Mouse (Mus musculus) liver, embryonic 13.5 days (tissue): ENCODE measurements around the gene Irx1. TPM values are rescaled to one million over a fixed set of nuclear protein-coding genes. Genes with fewer than 3 reads are reported as not detected.

Source experiments
- ATAC-seq: fragments of 200-750 bp; cut with Nextera tagmentation; 2 replicates; pipeline ENCODE4 v1.8.0; 2017; ENCODE audit warnings: low read depth, mild to moderate bottlenecking, moderate number of reproducible peaks, moderate library complexity
- DNase-seq: peaks from one replicate; pipeline ENCODE4 v3.0.0; 2022
- H3K27ac ChIP-seq: fragments of 300-500 bp; sonication (generic); 2 replicates; pipeline ENCODE4 v1.5.1; 2015; ENCODE audit warnings: moderate library complexity, mild to moderate bottlenecking, inconsistent platforms
- H3K27me3 ChIP-seq: fragments of 300-500 bp; sonication (generic); 2 replicates; pipeline ENCODE4 v1.6.1; 2015; ENCODE audit warnings: mild to moderate bottlenecking, inconsistent platforms
- H3K36me3 ChIP-seq: fragments of 300-500 bp; sonication (generic); 2 replicates; pipeline ENCODE4 v1.6.1; 2015; ENCODE audit warnings: mild to moderate bottlenecking, inconsistent platforms
- H3K4me1 ChIP-seq: fragments of 300-500 bp; sonication (generic); replicated peaks from 2 replicates; pipeline ENCODE4 v1.6.1; 2015; ENCODE audit warnings: inconsistent platforms
- H3K4me2 ChIP-seq: fragments of 300-500 bp; sonication (generic); 2 replicates; pipeline ENCODE4 v1.6.1; 2015; ENCODE audit warnings: inconsistent platforms, mild to moderate bottlenecking, moderate library complexity
- H3K4me3 ChIP-seq: fragments of 300-500 bp; sonication (generic); replicated peaks from 2 replicates; pipeline ENCODE4 v1.5.1; 2015; ENCODE audit warnings: mild to moderate bottlenecking, inconsistent platforms
- H3K9ac ChIP-seq: fragments of 300-500 bp; sonication (generic); 2 replicates; pipeline ENCODE4 v1.6.1; 2015; ENCODE audit warnings: mild to moderate bottlenecking, inconsistent platforms
- H3K9me3 ChIP-seq: fragments of 300-500 bp; sonication (generic); replicated peaks from 2 replicates; pipeline ENCODE4 v1.6.1; 2016; ENCODE audit warnings: inconsistent platforms
- WGBS: fragments of 180-500 bp; shearing (Covaris S2); methylation state at CpG from one replicate; pipeline ENCODE4 v1.1.7; 2015; ENCODE audit not compliant: insufficient replicate concordance; 5-methylcytosine and 5-hydroxymethylcytosine counted together
- polyA plus RNA-seq: library from polyadenylated mRNA; unstranded; fragments of >200 nt; fragmentation: Nextera tagmentation; extraction: Ambion mirVana; gene quantifications from 2 replicates; pipeline ENCODE4 v1.2.1, GENCODE M21; 2015

Gene Irx1
- not detected in 2 replicates for polyA plus RNA-seq

DNA sequence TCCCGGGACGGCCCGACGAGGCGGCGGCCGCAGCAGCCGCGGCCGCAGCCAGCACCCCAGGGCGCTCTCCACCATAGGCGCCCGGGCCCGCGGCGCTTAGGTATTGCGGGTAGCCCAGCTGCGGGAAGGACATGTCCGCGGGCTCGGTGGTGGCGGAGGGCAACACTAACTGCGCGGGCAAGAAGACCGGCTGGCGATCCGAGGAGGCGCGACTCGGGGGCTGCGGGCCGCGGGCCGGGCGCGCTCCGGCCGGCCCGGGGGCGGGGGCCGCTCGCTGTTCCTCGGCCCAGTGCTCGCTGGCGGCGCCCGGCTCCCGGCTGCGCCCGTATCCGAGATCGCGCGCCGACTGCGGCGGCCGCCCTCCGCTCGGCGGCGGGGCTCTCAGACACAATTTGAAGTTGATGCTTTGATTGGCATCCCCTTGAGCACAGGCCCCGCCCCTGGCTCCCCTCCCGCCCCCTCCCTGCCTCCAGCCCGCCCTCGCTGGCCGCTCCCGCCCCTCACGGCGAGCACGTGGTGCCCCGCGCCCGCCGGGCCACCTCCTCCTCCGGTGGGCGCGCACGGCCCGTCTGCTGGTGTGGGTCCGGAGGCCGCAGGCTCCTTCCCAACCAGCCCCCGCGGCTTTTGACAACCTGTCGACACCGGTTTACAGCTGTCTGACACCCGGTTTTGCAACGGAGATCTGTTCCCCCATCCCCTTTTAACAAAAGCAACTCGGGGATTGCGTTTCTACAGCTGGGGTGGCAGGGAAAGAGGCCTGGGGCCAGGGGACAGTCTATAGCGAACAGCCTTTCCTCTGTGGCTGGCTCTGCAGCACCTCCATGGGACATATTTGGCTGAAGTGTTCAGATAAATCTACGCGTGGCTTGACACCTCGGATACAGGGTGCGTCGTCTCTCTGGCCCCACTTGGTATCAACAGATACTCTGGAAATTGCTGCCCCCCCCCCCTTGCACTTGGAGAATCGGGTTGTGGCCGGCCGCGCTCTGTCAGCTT lies at the start of gene Irx1:
Irx1 (minus strand) TSS at position 368 of the 996 bp plus-strand sequence.
- H3K4me1 ChIP-seq, result no peaks in the 10 kb centered on the region
- H3K27me3 ChIP-seq, result peaks cover 100% of the 10 kb centered on the region
- H3K9ac ChIP-seq, result no peak within 1 kb of the TSS
- H3K36me3 ChIP-seq, result no peaks in the 10 kb centered on the region
- DNase-seq (no peak), ATAC-seq (no peak)
- H3K27ac ChIP-seq, result no peak within 1 kb of the TSS
- H3K9me3 ChIP-seq, result no peaks in the 10 kb centered on the region
- H3K4me2 ChIP-seq, result peak within 1 kb of the TSS; percentile 48
- H3K4me3 ChIP-seq, result peak within 1 kb of the TSS; percentile 40
- 1% methylated on average over 100 of the region's 100 CpGs for WGBS

DNA sequence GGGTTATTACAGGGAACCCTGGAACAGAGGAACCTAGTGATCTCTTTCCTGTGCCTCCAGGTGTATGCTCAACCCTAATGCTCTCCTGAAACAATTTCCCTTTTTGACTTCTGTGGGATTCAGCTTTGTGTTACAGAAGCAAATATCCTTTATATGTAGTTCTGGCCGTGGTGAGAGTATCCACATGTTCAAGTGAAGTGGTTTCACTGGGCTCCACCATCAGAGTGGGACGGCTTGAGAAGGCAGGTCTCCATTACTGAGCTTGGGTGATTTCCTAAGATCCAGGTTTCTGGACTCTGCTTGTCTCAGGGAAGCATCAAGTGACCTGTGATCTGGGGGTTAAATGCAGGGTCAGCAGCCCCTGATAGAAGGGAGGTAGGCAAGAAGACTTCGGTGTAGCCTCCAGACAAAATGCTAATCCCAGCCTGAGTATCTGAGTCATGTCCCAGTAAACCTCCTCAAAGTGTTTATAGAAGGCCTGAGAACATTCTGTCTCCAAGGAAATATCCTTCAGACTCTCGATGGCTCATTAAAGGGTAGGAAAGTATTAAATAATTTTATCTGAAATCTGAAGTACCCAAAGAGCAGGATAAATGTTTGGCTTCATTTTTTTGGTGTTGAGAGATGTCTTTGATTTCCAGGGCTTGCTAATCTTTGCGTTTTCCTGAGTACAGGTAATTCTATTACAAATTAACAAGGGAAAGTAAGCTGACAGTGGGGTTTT lies 16.6 kb upstream of the Irx1 start:
- Histone ChIP-seq H3K4me3 (no peak overlapping the region), H3K36me3 (no peaks in the 10 kb centered on the region), H3K27me3 (no peaks in the 10 kb centered on the region), H3K4me2 (no peak overlapping the region), H3K9me3 (no peaks in the 10 kb centered on the region), H3K27ac (no peak overlapping the region), H3K9ac (no peak overlapping the region), H3K4me1 (no peaks in the 10 kb centered on the region)
- WGBS, result 44% methylated on average over 5 of the region's 5 CpGs
- no peak for DNase-seq
- no peak for ATAC-seq

DNA sequence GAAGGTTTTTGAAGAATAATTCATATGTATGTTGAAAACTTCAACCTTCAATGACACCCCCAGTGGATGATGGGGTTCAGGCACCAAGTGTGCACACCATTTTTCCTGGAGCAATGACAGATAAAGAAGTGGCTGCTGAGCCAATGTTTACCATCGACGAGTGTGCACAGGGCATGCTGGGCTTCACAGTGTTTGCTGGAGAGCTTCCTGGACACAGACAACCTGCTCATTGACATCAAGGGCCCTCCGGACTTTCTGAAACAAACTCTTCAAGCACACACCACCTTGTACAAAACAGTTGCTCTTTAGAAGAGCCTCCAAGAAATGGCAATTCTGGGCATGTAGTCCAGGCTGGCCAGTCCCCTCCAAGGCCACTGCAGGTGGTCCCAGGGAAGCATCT lies 12.2 kb upstream of the Irx1 start:
- ATAC-seq (no peak), DNase-seq (no peak)
- Histone ChIP-seq H3K9ac (no peak overlapping the region), H3K9me3 (no peaks in the 10 kb centered on the region), H3K4me3 (no peak overlapping the region), H3K36me3 (no peaks in the 10 kb centered on the region), H3K27me3 (no peaks in the 10 kb centered on the region), H3K4me1 (no peaks in the 10 kb centered on the region), H3K27ac (no peak overlapping the region), H3K4me2 (no peak overlapping the region)
- WGBS, result 62% methylated on average over 3 of the region's 3 CpGs

DNA sequence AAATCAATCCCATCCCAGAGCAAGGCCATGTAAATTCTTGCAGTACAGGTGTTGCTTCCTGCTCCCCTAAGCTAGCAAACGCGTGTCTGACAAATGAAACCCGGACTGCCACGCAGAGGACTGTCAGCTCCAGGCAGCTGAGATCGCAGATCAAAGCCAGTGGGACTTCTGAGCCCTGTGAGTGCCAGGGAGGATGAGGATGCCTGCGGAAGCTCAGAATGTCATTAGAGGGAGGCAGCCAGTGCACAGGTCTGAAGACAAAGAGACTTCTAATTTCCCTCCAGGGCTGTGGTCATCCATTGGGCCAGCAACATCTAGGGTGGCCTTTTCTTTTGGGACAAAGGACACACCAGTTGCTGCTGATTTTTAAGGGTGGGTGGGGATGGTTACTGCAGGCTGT lies 4.8 kb upstream of the Irx1 start:
- no peaks in the 10 kb centered on the region for H3K9me3 ChIP-seq
- no peaks in the 10 kb centered on the region for H3K4me1 ChIP-seq
- no peaks in the 10 kb centered on the region for H3K36me3 ChIP-seq
- no peak for DNase-seq
- no peak overlapping the region for H3K27ac ChIP-seq
- no peak overlapping the region for H3K9ac ChIP-seq
- no peak for ATAC-seq
- H3K4me3 ChIP-seq, result no peak overlapping the region
- H3K4me2 ChIP-seq, result no peak overlapping the region
- H3K27me3 ChIP-seq, result peaks cover 69% of the 10 kb centered on the region
- WGBS, result 3% methylated on average over 6 of the region's 6 CpGs

DNA sequence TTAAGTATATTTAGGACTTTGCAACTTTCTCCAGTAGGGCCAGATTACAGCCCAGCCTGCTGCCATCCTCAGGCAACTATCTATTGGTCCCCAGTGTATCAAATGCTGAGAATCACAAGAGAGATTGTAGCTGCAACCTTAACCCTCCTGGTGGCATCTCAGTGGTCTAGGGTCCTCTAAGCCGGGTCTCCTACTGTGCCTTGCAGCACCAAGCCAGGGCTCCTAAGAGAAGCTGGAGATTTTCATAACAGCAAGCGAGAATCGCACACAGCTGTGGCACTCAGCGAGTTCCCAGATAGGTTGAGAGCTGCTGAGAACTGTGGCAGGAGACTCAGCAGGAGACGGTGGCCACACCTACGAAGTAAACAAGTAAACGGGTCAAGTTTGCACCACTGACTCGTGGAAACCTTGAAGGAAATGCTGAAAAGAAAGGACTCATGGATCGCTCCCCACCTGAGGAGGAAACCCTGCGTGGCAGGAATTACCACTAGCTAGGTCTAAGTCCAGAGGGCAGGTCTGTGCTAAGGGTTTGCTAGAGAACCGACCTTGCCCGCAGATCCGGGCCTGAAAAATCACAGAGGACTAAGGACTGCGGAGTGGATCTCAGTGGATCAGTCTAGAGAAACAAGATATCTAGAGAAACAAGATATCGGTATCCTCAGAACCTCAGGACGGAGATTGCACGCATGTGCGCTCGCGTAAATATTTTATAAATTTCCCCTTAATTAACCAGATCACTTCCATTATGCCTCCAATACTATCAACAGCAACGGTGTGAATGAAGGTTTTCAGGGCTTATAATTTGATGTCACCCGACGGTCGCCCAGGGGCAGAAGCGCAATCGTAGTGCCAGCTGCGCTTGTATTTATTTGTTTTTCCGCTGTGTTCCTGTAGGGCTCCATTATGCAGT lies 4.1 kb upstream of the Irx1 start:
- no peaks in the 10 kb centered on the region for H3K36me3 ChIP-seq
- no peak for DNase-seq
- H3K27me3 ChIP-seq, result peaks cover 76% of the 10 kb centered on the region
- no peak for ATAC-seq
- no peak overlapping the region for H3K27ac ChIP-seq
- no peaks in the 10 kb centered on the region for H3K4me1 ChIP-seq
- 9% methylated on average over 28 of the region's 28 CpGs for WGBS
- no peak overlapping the region for H3K4me3 ChIP-seq
- no peak overlapping the region for H3K9ac ChIP-seq
- no peak overlapping the region for H3K4me2 ChIP-seq
- no peaks in the 10 kb centered on the region for H3K9me3 ChIP-seq

DNA sequence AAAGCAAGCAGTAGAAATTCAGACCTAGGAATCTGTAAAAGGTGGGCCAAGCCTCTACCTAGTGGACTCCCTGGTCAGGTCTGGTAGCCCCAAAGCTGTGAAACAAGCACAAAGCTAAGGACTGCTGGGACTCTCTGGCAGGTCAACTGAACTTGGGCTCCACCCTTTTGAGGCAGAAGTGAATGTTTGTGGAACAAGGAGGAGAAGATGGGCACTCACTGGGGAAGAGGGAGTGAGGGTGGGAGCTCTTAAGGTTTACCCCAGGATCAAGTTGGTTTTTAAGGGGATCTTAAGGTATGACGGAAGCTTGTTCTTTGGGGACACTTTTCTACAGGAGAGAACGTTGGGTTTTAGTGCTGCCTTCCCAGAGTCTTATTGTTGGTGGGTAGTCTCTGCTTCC lies 3.1 kb upstream of the Irx1 start:
- no peak for DNase-seq
- no peak overlapping the region for H3K27ac ChIP-seq
- no peaks in the 10 kb centered on the region for H3K4me1 ChIP-seq
- no peak overlapping the region for H3K9ac ChIP-seq
- 18% methylated on average over 2 of the region's 2 CpGs for WGBS
- H3K27me3 ChIP-seq, result peaks cover 86% of the 10 kb centered on the region
- no peaks in the 10 kb centered on the region for H3K36me3 ChIP-seq
- no peaks in the 10 kb centered on the region for H3K9me3 ChIP-seq
- no peak overlapping the region for H3K4me2 ChIP-seq
- no peak overlapping the region for H3K4me3 ChIP-seq
- no peak for ATAC-seq

DNA sequence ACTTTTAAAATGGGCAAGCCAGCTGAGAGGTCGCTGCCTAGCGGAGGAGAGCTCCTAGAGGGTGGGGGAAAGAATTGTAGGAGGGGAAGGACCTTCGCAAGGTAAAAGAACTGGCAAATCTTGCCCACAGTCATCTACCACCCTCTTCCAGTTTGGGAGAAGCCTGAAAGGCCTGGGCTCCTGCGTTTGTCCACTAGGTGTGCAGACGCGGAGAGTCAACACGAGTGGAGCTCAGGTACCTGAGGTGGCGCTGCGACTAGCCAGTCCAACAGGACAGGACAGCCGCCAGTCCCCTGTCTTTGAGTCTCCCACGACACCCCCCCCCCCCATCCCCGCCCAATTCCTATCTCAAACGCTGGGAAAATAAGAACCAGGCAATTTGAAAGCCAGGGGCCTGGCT lies 843 bp upstream of the Irx1 start:
- ATAC-seq, result no peak
- 6% methylated on average over 13 of the region's 13 CpGs for WGBS

DNA sequence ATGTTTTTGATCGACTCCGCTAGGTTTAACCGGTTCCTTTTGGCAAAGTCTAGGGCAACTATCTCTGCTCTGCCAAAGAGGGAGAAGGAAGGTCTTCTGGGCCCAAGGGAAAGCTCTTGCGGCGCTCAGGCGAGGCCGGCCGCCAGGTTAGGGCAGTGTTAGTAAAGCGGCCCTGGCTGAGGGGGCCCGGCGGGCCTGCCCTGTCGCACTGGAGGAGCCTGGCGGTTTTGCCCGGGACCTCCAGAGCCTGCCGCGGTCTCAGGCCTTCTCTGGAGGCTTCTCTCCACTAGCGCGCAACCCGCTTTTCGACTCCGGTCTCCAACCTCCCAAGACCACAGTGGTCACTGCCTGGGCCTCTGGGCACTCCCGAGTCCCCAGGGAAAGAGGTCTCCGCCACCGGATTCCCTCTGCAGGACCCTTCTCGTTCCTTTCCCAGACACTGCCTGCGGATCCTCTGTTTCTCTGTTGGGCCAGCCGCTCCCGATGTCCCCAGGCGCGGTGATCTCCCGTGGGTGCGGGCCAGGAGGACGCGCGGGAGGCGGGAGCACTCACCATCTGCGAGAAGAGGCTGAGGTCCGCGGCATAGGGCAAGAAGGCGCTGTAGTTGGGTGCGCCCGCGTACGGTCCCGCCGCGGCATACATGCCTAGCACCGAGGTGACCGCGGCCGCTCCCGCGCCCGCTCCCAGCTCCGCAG lies 715 bp downstream of the Irx1 start:
- Histone ChIP-seq H3K9ac (no peak overlapping the region), H3K4me2 (peak overlapping the region; percentile 48)
- DNase-seq, result no peak

More for the DNA sequence above, 843 bp upstream of the Irx1 start:
- H3K9ac ChIP-seq, result no peak overlapping the region
- no peak for DNase-seq
- no peak overlapping the region for H3K27ac ChIP-seq
- no peak overlapping the region for H3K4me3 ChIP-seq
- no peaks in the 10 kb centered on the region for H3K36me3 ChIP-seq
- H3K4me1 ChIP-seq, result no peaks in the 10 kb centered on the region
- no peak overlapping the region for H3K4me2 ChIP-seq
- no peaks in the 10 kb centered on the region for H3K9me3 ChIP-seq
- peaks cover 99% of the 10 kb centered on the region for H3K27me3 ChIP-seq

DNA sequence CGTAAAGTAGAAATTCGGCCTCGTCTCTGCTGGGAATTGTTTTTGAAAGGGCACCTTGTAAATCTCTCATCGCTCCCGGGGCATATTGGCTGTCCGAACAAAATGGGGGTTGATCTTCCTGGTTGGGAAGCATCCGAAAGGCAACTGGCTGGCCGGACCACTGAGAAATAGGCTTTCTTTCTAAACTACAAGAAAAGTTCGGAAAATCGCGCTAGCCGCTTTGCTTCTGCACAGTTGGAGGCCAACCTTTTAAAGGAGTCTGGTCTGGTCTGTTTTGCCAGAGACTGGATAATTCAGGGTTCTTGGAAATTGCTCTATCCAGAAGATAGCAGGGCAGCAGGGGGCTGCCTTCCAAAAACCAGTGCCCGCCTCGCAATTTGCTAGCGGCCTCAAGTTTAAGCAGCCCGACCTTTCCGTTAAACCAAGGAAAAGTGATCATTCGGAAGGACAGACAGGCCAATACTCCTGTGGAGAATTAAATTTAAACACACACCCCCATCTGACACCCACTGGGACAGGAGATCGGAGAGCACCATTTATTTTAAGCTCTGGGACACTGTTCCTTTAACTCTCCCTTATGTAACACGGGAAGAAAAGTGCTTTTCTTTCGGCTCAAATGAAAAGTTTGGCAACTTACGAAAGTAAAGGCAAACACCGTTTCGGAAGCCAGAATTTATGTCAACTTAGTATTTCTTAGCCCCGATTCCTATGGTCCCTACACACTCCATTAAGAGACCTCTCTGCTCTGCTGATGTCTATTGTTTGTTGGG lies 1.4 kb downstream of the Irx1 start:
- no peak overlapping the region for H3K4me3 ChIP-seq
- peaks cover 100% of the 10 kb centered on the region for H3K27me3 ChIP-seq
- ATAC-seq (no peak), DNase-seq (no peak)
- H3K4me2 ChIP-seq, result no peak overlapping the region
- H3K9ac ChIP-seq, result no peak overlapping the region
- no peaks in the 10 kb centered on the region for H3K36me3 ChIP-seq
- H3K9me3 ChIP-seq, result no peaks in the 10 kb centered on the region
- H3K27ac ChIP-seq, result no peak overlapping the region
- H3K4me1 ChIP-seq, result no peaks in the 10 kb centered on the region
- WGBS, result 3% methylated on average over 25 of the region's 25 CpGs

More for the DNA sequence above, 715 bp downstream of the Irx1 start:
- no peak for ATAC-seq
- no peak overlapping the region for H3K27ac ChIP-seq
- H3K36me3 ChIP-seq, result no peaks in the 10 kb centered on the region
- H3K9me3 ChIP-seq, result no peaks in the 10 kb centered on the region
- H3K4me3 ChIP-seq, result peak overlapping the region; percentile 40
- WGBS, result 1% methylated on average over 48 of the region's 55 CpGs
- H3K4me1 ChIP-seq, result no peaks in the 10 kb centered on the region
- peaks cover 100% of the 10 kb centered on the region for H3K27me3 ChIP-seq
